Mouse (Mus musculus) hindbrain, embryonic 16.5 days (tissue): ENCODE measurements around the gene Ebf1. TPM values are rescaled to one million over a fixed set of nuclear protein-coding genes. Genes with fewer than 3 reads are reported as not detected.
A peak's percentile ranks its signal among the peaks of the same experiment; 100 is the strongest.

Experiments
- ATAC-seq: fragments of 200-750 bp; cut with Nextera tagmentation; 2 replicates; pipeline ENCODE4 v1.8.0; 2017; ENCODE audit warnings: moderate TSS enrichment, moderate library complexity
- H3K27ac ChIP-seq: fragments of 300-500 bp; sonication (generic); 2 replicates; pipeline ENCODE4 v1.5.1; 2014; ENCODE audit warnings: low read depth, mild to moderate bottlenecking, control low read depth, low read length, moderate library complexity
- H3K27me3 ChIP-seq: fragments of 300-500 bp; sonication (generic); replicated peaks from 2 replicates; pipeline ENCODE4 v1.6.1; 2014; ENCODE audit warnings: low read length; ENCODE audit not compliant: control insufficient read depth, insufficient read depth
- H3K36me3 ChIP-seq: fragments of 300-500 bp; sonication (generic); 2 replicates; pipeline ENCODE4 v1.6.1; 2014; ENCODE audit warnings: mild to moderate bottlenecking, low read length, moderate library complexity, mixed read lengths; ENCODE audit not compliant: control insufficient read depth, insufficient read depth
- H3K4me1 ChIP-seq: fragments of 300-500 bp; sonication (generic); 2 replicates; pipeline ENCODE4 v1.6.1; 2014; ENCODE audit warnings: low read depth, low read length; ENCODE audit not compliant: control insufficient read depth, insufficient read depth
- H3K4me2 ChIP-seq: fragments of 300-500 bp; sonication (generic); 2 replicates; pipeline ENCODE4 v1.6.1; 2014; ENCODE audit warnings: mild to moderate bottlenecking, low read length, control low read depth, moderate library complexity
- H3K4me3 ChIP-seq: fragments of 300-500 bp; sonication (generic); 2 replicates; pipeline ENCODE4 v1.5.1; 2014; ENCODE audit warnings: mild to moderate bottlenecking, low read length, control low read depth, moderate library complexity
- H3K9ac ChIP-seq: fragments of 300-500 bp; sonication (generic); 2 replicates; pipeline ENCODE4 v1.6.1; 2014; ENCODE audit warnings: low read depth, mild to moderate bottlenecking, control low read depth, low read length, moderate library complexity
- H3K9me3 ChIP-seq: fragments of 300-500 bp; sonication (generic); 2 replicates; pipeline ENCODE4 v1.6.1; 2014; ENCODE audit warnings: mild to moderate bottlenecking, low read length, moderate library complexity; ENCODE audit not compliant: control insufficient read depth
- WGBS: fragments of 180-500 bp; shearing (Covaris S2); extraction: QIAGEN DNeasy Blood & Tissue Kit; methylation state at CpG from one replicate; pipeline ENCODE4 v1.1.7; 2014; 5-methylcytosine and 5-hydroxymethylcytosine counted together
- polyA plus RNA-seq: library from polyadenylated mRNA; unstranded; fragments of >200 nt; fragmentation: Nextera tagmentation; extraction: Ambion mirVana; gene quantifications from 2 replicates; pipeline ENCODE4 v1.2.1, GENCODE M21; 2015

Gene Ebf1
- polyA plus RNA-seq, 1 experiment from 2014 or later, result 111 TPM

DNA sequence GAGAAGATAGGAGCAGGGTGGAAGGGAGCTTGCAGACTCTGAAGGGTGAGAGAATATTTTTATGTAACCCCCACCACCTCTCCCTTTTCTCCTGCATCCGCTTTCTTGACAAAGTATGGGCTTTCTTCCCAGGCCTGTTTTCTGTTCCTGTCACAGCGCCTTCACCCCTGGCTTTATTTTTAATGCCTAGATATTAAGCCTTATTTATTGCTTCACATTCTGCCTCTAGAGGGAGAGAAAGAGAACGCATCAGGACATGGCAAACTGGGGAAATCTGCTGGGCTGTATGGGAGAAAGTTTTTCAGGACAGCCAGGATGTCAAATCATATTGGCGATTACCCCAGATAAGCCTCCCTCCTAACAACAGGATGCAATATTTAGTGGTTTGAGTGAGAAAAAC lies 49.6 kb downstream of the Ebf1 start:
- H3K9ac ChIP-seq, result no peak overlapping the region
- H3K27ac ChIP-seq, result no peak overlapping the region
- H3K4me3 ChIP-seq, result no peak overlapping the region
- no peaks in the 10 kb centered on the region for H3K36me3 ChIP-seq
- no peak for ATAC-seq
- H3K9me3 ChIP-seq, result no peaks in the 10 kb centered on the region
- 45% methylated on average over 4 of the region's 4 CpGs for WGBS
- peaks cover 23% of the 10 kb centered on the region for H3K4me1 ChIP-seq
- no peak overlapping the region for H3K4me2 ChIP-seq
- no peaks in the 10 kb centered on the region for H3K27me3 ChIP-seq

DNA sequence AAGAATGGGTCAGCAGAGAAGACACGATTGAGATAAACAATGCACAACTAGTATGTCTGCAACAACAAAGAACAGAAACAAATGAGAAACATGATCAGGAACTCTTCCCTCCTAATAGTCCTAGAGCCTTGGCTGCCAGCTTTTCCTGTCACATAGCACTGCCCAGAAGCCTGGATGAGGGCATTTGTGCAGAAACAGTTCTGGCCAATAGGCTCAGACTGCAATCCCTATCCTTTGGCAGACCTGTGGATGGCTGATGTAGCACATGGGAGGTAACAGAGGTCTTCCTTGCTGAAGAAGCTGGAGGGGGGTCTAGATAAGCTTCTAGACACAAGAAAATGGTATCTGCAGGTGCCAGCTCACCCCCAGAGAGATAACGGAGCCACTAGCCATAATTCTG lies 64.2 kb downstream of the Ebf1 start:
- no peak overlapping the region for H3K4me2 ChIP-seq
- no peaks in the 10 kb centered on the region for H3K36me3 ChIP-seq
- H3K4me3 ChIP-seq, result no peak overlapping the region
- no peak overlapping the region for H3K27ac ChIP-seq
- ATAC-seq, result no peak
- no peaks in the 10 kb centered on the region for H3K27me3 ChIP-seq
- 94% methylated on average over 2 of the region's 2 CpGs for WGBS
- H3K9ac ChIP-seq, result no peak overlapping the region
- H3K4me1 ChIP-seq, result peaks cover 12% of the 10 kb centered on the region
- H3K9me3 ChIP-seq, result no peaks in the 10 kb centered on the region

DNA sequence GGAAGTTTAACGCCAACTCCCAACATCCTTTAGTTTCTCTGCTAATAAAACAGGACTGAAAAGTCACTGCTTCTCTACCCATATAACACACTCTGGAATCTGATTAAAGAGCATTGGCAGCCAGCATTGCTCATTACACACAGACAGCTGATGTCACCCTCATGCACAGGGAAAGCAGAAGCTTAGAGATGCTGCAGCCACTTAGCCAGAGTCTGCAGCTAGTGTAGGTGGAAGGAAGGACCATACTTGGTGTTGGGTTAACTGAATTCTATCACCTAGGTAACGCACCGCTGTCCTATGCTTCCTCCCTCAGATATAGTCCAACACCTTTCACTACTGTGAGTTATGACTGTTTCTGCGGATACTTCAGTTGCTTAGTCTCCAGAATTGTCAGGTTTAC lies 64.9 kb downstream of the Ebf1 start:
- Histone ChIP-seq H3K27me3 (no peaks in the 10 kb centered on the region), H3K36me3 (no peaks in the 10 kb centered on the region), H3K4me3 (no peak overlapping the region), H3K9ac (no peak overlapping the region), H3K27ac (no peak overlapping the region), H3K4me2 (no peak overlapping the region), H3K4me1 (peaks cover 16% of the 10 kb centered on the region), H3K9me3 (no peaks in the 10 kb centered on the region)
- WGBS, result 86% methylated on average over 4 of the region's 4 CpGs
- ATAC-seq, result no peak

DNA sequence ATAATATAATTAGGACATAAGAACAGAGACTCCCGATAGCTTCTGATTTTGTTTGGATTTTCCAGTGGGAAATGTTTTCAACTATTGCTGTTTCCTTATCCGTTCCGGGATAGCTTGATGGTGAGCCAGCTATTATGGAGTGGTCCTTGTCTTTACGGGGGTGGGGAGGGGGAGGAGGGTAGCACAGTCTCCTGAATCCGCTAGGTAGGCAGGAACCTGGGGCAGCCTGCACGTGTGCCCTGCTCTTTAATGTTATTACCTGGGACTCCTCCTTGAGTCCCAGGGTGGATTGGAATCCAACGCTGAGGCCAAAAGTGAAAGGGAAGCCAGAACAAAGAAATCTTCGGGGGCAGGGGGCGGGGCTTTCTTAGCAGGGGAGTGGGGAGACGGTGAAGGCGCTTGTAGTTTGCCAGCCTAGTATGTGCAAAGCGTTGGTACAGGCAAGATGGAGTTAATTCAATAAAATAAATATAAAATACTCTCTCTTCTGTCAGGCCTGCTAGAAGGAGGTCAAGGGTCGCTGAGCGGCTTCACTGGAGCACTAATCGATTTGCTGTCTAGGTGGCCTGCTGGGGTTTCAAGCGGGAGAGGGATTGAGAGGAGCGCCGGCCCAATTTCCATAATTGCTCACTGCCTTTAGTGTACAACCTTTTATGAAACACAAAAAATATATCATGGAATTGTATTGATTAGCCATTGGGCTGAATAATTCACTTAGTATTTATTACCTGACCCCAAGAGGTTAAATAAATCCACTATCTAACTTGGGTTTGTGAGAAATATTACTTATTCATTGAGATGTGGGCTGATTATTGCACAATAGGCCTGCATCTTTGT lies 65.8 kb downstream of the Ebf1 start:
- 16% methylated on average over 18 of the region's 18 CpGs for WGBS
- H3K9ac ChIP-seq, result no peak overlapping the region
- H3K4me2 ChIP-seq, result peak overlapping the region; percentile 16
- H3K36me3 ChIP-seq, result no peaks in the 10 kb centered on the region
- H3K27me3 ChIP-seq, result no peaks in the 10 kb centered on the region
- no peak overlapping the region; the same call in 1 of the 2 replicates for H3K27ac ChIP-seq
- 0 out of 2 replicates have a peak, but pooled peaks have one; percentile 48 for ATAC-seq
- H3K9me3 ChIP-seq, result no peaks in the 10 kb centered on the region
- peaks cover 16% of the 10 kb centered on the region for H3K4me1 ChIP-seq
- no peak overlapping the region for H3K4me3 ChIP-seq

DNA sequence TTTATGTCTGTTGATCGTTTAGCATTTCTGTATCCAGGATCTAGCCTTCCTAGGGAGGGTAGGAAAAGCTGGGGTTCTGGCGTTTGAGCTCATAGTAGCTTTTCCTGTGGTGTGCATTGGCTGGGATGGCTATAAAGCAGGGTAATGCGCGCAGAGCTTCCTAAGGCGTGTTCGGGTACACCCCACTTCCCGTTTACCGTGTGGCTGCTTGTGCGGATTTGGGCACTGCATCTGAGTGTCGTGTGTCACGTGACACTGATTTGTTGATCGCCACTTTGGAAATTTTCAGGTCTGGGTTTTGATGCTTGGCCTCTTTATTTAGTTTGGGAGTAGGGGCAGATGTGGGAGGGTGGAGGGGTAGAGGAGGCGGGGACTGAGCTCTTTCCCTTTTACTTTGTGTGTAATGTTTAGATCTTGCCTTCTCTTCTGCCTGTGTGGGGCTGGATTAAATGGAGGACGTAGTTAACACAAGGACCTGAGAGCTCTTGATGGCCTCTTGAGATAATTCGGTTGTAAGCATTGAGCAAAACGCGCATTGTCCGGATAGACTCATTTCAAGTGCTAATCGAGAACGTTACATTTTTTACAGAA lies 67.5 kb downstream of the Ebf1 start:
- 58% methylated on average over 20 of the region's 20 CpGs for WGBS
- Histone ChIP-seq H3K9me3 (no peaks in the 10 kb centered on the region), H3K27ac (peak overlapping the region; percentile 5), H3K9ac (no peak overlapping the region; the same call in 1 of the 2 replicates), H3K4me2 (no peak overlapping the region; the same call in 1 of the 2 replicates), H3K4me1 (peaks cover 16% of the 10 kb centered on the region), H3K36me3 (no peaks in the 10 kb centered on the region), H3K27me3 (no peaks in the 10 kb centered on the region), H3K4me3 (no peak overlapping the region)
- ATAC-seq, result no peak

DNA sequence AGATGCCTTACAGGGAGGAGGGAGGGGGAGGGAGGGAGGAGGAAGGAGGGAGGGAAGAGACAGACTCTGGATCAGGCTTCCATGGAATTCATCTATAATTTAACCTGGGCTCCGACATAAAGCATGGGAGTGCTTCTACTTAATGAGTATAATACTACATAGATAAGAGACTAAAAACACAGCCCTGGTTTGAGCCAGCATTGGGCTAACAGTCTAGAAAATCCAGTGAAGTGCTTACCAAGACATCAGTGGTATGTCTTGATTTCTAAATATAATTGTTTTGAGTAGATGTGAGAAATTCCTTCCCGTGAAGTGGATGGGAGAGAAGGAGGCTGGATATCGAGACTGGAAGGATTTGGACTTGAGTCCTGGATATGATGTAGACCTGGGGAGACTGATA lies 68.0 kb downstream of the Ebf1 start:
- H3K9me3 ChIP-seq, result no peaks in the 10 kb centered on the region
- H3K4me3 ChIP-seq, result no peak overlapping the region
- H3K36me3 ChIP-seq, result no peaks in the 10 kb centered on the region
- H3K9ac ChIP-seq, result no peak overlapping the region
- H3K27ac ChIP-seq, result no peak overlapping the region; the same call in 1 of the 2 replicates
- H3K4me1 ChIP-seq, result peaks cover 16% of the 10 kb centered on the region
- ATAC-seq, result no peak
- H3K4me2 ChIP-seq, result peak overlapping the region; percentile 33; the same call in 1 of the 2 replicates
- WGBS, result 70% methylated on average over 3 of the region's 3 CpGs
- no peaks in the 10 kb centered on the region for H3K27me3 ChIP-seq

DNA sequence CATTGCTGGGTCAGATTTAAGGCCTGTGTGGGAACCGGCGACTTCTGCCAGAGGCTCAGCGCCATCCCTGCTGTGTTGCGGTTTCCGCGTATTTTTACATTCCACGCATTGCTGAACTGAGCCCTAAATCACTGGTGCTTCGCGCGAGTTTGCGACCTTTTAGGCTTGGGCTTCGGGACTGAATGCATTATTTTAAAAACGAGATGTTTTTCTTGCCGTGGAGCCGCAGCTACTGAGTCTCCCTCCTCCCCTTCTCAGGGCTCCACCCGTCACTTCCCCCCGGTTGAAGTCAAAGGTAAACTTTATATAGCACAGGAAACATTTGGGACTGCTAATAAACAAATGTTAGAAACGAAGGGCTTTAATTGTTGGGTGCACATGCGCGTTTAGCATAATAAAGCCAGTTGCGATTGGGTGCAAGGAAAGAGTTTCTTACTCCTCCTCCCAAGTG lies 68.8 kb downstream of the Ebf1 start:
- no peak overlapping the region for H3K4me3 ChIP-seq
- no peak overlapping the region; the same call in 1 of the 2 replicates for H3K9ac ChIP-seq

DNA sequence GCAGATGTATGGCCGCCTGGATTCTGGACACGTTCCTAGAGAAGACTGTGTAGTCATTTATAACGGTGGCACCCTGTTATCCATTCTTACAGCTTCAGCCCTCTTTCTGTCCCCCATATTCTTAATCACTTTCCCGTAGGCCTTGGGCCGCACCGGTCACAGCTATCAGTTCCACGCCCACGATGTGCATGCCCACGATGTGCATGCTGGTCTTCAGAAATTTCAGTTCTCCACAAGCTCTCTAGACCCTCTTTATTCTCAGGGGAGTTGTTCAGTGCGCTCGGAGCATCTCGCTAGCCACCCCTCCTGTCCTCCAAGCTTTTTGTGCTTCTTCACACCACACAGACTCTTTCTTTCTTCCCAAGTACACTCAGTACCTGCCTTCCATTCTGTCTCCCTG lies 69.3 kb downstream of the Ebf1 start:
- Histone ChIP-seq H3K4me3 (no peak overlapping the region), H3K4me1 (peaks cover 16% of the 10 kb centered on the region), H3K9ac (no peak overlapping the region), H3K27ac (peak overlapping the region; percentile 59; the same call in 1 of the 2 replicates), H3K4me2 (no peak overlapping the region), H3K9me3 (no peaks in the 10 kb centered on the region), H3K36me3 (no peaks in the 10 kb centered on the region), H3K27me3 (no peaks in the 10 kb centered on the region)
- no peak for ATAC-seq
- WGBS, result 69% methylated on average over 12 of the region's 12 CpGs

More for the DNA sequence above, 68.8 kb downstream of the Ebf1 start:
- Histone ChIP-seq H3K36me3 (no peaks in the 10 kb centered on the region), H3K4me2 (peak overlapping the region; percentile 33), H3K27ac (peak overlapping the region; percentile 59; the same call in 1 of the 2 replicates), H3K27me3 (no peaks in the 10 kb centered on the region), H3K9me3 (no peaks in the 10 kb centered on the region), H3K4me1 (peaks cover 16% of the 10 kb centered on the region)
- 31% methylated on average over 21 of the region's 21 CpGs for WGBS
- no peak for ATAC-seq

DNA sequence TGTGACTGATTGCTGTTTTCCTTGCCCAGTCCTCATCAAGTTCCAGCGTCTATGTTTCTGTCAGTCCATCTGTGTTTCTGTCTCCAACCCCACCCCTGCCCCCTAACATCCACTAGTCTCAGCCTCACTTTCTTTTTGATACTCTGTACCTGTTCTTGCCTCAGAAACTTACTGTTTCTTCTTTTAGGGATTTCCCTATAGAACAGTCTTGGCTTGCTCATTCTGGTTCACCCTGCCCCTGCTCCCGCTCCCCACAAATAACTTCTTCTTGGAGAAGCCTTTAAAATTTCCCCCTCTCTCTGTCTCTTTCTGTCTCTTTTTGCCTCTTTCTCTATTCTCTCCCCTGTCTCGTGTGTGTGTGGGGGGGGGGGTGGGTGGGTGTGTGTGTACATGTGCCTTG lies 71.4 kb downstream of the Ebf1 start:
- H3K9ac ChIP-seq, result no peak overlapping the region
- H3K9me3 ChIP-seq, result no peaks in the 10 kb centered on the region
- WGBS, result 79% methylated on average over 3 of the region's 3 CpGs
- H3K4me1 ChIP-seq, result peaks cover 6% of the 10 kb centered on the region; the same call in 1 of the 2 replicates
- no peaks in the 10 kb centered on the region for H3K36me3 ChIP-seq
- ATAC-seq, result no peak
- no peak overlapping the region for H3K27ac ChIP-seq
- no peaks in the 10 kb centered on the region for H3K27me3 ChIP-seq
- no peak overlapping the region for H3K4me2 ChIP-seq
- H3K4me3 ChIP-seq, result no peak overlapping the region
